Mouse (Mus musculus) CD4-positive, CD25-positive, alpha-beta regulatory T cell, adult 2 months (primary cell): ENCODE measurements around the gene Kdelc1.
A peak's percentile ranks its signal among the peaks of the same experiment; 100 is the strongest.

ENCODE experiments used
- DNase-seq: peaks from one replicate; pipeline ENCODE4 v3.0.0-alpha.2; 2012; ENCODE audit warnings: low read depth, low spot score

Kdelc1 gene

DNA sequence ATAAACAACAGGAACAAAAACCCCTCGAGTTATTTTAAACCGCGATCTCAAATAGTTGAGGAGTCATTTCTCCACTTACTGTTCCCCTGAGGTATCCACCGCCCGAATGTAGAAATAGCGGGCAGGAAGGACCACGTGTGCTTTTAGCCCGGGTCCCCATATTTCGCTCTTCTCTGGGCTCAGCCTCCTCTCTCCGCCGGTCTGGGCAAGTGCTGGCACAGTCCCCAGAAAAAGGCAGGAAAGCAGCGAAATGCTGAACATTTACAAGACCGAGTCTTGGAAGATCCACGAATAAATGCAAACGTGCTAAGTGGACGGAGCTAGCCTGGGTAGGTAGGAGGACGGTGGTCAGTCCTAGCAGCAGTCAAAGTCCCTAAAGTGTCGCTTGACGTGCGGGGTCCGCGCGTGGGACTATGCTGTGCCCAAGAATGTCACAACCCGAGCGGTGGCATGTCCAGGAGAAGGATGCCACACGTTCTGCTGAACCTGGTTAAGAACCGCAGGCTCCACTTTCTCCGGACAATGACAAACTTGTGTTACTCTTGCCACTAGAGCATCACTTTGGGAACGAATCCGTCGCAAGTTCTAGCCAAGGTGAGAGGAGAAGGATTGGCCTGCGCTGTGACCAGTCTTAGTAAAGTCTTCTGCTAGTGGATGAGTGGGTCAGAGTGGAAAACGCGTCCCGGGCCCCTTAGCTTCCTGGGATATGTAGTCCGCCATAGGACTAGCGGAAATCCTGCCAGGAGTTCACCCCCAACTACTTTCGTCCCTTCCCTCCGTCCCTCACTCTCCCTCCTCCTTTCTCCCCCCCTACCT is at the start of gene Kdelc1, which contains the start of gene Bivm:
Kdelc1 (minus strand) TSS at position 570 of the 816 bp plus-strand sequence.
Bivm (plus strand) TSS at position 719 of the 816 bp plus-strand sequence.
- peak; percentile 84 for DNase-seq

- peak; percentile 18 for DNase-seq
Observed at GRCm38 (mm10) chr1:44167859-44168383, 49.3 kb upstream of the Kdelc1 start.

GRCm38 (mm10) chr1:44162389-44162788 is 43.8 kb upstream of the Kdelc1 start:
- no peak for DNase-seq

- DNase-seq, result no peak
Observed at GRCm38 (mm10) chr1:44161818-44162217, 43.2 kb upstream of the Kdelc1 start.

- DNase-seq, result no peak
Observed at GRCm38 (mm10) chr1:44158317-44158716, 39.7 kb upstream of the Kdelc1 start.

- DNase-seq, result peak; percentile 69
Observed at GRCm38 (mm10) chr1:44155287-44155686, 36.7 kb upstream of the Kdelc1 start.

- DNase-seq, result peak; percentile 33
Observed at GRCm38 (mm10) chr1:44148706-44149105, 30.1 kb upstream of the Kdelc1 start.

DNA sequence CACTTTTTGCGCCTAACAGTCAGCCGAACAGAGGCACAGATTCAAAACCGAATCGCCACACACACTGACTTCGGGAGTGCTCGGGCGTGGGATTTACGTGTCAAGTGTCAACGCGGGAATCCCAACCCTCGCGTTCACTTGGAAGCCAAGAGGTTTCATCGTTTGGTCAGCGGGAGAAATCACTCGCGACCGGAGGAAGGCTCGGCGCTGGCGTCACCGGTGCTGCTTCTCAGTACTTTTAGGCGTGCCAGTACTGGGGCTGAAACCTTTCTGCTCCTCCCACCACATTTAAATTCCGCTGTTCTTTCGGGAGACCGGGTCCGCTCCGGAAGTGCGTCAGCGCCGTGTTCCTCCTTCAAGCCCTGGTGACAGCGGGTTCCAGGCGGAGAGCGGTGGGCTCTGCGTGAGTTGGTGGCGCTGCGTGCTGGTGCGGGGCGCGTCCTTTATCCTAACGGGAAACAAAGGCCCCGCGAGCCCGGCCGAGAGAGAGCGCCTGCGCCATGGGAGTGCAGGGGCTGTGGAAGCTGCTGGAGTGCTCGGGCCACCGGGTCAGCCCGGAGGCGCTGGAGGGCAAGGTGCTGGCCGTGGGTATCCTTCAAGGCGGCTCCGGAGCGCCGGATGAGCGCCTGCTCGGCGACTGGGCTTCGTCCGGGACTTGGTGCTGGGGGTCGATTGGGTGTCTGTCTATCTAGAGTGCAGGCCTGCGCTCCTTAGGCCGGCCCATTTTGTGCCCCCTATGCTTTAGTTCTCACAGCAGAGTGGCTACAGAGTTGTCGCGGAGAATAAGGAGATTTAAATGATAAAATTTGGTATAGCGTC is 29.2 kb upstream of the Kdelc1 start, which contains the start of gene Ercc5:
Ercc5 (plus strand) TSS at position 182 of the 819 bp plus-strand sequence.
- peak; percentile 92 for DNase-seq

DNA sequence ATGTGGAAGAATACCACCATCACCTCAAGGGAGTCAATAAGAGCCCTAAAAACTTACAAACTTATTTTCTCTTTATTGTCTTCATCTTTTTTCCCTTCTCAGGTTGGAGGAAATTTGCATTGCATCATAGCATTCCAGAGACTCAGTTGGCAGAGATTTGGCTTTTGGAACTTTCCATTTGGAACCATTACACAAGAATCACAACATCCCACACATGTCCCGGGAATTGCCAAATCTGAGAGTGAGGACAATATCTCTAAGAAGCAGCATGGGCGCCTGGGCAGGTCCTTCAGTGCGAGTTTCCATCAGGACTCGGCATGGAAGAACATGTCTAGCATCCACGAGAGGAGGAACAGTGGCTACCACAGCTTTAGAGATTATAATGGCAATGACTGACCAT is 24.1 kb upstream of the Kdelc1 start:
- no peak for DNase-seq

GRCm38 (mm10) chr1:44140232-44140631 is 21.6 kb upstream of the Kdelc1 start:
- DNase-seq, result no peak

- no peak for DNase-seq
Observed at GRCm38 (mm10) chr1:44129929-44130581, 11.4 kb upstream of the Kdelc1 start.

DNA sequence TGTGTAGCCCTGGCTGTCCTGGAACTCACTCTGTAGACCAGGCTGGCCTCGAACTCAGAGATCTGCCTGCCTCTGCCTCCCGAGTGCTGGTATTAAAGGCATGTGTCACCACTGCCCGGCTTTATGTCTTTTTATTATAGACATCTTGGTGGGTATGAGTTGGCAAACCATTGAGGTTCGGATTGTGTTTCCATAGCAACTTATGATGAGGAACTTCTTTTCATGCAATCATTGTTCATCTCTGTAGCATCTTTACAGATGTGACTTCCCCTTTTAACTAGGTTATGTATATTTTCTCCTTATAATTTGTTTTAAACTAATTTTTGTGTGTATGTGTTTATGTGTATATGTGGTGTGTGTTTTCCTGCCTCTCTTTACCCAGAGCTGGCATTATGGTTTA is 7.0 kb upstream of the Kdelc1 start:
- DNase-seq, result no peak

DNA sequence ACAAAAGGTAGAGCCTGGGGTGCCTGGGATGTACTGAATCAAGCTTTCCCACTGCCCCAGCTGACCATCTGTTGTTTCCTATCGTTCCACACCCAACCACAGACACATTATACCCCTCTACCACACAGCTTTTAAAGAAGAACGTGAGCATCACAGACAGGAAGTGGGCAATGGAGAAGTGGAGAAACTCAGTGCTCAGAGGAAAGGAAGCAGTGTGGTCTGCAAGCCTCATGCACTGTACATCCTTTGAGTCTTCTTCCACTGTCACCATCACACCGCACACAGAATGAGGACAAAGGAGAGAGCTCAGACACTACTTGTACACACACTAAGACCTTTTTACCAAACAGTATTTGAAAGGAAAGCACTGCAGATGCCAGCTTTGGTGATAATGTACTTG is 3.6 kb upstream of the Kdelc1 start:
- peak; percentile 63 for DNase-seq

GRCm38 (mm10) chr1:44120074-44120406 is 1.4 kb upstream of the Kdelc1 start:
- DNase-seq, result no peak

DNA sequence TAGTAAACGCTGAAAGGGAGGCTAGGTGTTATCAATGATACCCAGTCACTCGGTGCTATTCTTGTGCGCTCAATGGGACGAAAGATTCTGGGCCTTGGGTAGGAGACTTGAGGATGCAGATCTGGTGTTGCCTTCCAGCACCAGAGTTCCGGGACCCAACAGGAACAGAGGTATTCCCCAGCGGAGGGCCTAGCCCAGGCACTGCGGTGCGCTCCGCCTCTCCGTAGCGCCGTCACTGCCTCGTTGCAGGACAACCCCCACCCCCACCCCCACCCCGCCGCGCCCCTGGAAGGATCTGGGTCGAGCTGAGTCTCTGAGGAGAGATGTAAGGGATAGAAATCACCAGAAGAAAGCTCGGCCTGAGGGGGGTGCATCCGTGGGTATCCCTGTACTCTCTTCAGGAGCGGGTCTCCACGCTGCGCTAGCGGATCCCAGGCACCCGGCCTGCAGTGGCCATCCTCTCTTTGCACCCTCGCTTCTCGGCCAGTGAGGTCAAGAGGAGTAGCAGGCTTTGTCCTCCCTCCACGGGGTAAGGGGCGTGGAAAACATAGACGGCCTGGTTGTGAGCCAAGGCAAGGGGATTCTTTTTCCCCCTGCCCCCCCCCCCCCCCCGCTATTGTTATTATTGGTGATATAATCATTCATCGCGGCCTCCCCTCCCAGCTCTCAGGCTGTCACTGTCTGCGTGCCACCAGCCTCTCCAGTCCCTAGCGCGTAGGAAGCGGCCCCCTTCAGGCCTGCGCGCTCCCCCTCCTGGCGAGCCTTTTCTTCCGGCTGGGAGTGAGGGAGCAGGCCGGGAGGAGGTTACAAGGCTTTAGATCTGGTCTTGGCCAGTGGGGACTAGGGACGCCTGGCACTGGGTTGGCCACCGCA is 829 bp upstream of the Kdelc1 start:
- DNase-seq, result peak; percentile 75

DNA sequence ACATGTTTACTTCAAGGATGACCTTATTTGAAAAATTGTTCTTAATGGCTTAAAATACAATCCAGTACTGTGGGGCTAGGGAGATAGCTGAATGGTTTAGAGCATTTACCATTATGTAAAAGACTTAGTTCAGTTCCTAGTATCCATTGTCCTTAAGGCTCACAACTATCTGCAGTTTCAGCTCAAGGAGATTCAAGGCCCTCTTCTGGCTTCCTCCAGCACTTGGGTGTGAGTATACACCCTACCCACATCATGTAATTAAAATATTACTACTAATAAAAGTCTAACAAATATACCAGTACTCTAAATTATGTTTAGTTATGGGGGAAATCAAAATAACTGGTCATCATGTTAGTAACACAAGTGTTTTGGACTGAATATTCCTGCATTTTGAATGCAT is 1.0 kb downstream of the Kdelc1 start:
- DNase-seq, result no peak

GRCm38 (mm10) chr1:44102939-44103338 is 15.7 kb downstream of the Kdelc1 start:
- peak; percentile 12 for DNase-seq

- peak; percentile 95 for DNase-seq
Observed at GRCm38 (mm10) chr1:44102259-44102717, 16.3 kb downstream of the Kdelc1 start, which contains the start of gene Tex30. Gene Tex30, minus strand, starts transcription at chr1:44102441.

DNA sequence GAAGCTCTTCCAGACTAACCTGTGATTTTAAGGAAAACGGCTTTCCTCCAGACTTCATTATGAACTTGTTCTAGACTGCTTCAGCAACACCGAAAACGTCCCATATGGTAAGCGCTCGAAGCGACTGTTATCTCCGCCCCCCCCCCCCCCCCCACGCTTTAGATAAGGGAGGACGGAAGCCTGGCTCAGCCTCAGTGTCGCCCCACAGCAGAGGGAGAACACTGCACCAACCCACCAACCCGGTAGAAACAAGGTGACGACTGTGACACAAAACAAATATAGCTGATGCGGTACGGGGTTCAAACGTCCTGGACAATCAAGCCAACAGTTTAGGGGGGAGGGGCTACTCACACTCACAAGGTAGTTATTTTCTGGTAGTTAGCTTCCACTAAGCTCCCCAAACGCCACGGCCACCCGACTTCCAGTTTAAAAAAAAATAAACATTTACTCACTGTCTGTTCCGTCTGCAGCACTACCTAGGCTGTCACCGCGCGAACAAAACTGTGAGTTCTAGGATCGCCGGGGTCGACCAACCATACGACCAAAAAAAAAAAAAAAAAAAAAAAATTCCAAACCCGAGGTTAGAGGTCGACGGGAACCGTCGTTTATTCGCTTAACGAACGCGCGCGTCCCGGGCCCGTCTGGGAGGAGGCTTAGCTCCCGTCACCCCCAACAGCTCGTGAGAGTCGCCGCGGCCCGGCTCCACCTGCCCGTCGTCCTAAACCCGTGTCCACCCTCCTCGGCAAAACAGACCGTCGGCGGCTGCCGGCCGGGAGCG is 17.0 kb downstream of the Kdelc1 start:
- peak; percentile 83 for DNase-seq

DNA sequence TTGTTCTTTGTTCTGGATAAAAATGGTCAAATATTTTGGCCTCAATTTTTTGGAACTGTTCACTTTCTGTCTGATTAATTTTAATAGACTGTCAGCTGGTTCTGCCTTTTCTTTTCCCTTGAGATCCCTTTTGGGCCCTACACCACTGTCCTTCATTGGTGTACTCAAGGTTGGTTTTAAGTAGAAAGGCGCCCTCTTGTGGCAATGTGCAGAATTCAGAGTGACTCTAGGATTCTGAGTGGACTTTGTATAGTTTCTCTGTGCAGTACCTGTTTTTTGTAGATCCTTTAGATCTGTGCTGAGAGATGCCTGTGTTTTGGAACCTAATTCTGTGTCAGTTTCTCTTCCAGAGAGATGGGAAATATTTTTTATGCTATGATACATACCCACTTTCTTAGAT is 54.0 kb downstream of the Kdelc1 start:
- peak; percentile 81 for DNase-seq
